Mouse (Mus musculus) midbrain, embryonic 14.5 days (tissue): ENCODE measurements around the gene Lrg1. TPM values are rescaled to one million over a fixed set of nuclear protein-coding genes. Genes with fewer than 3 reads are reported as not detected.

Source experiments
- ATAC-seq: fragments of 200-750 bp; cut with Nextera tagmentation; 2 replicates; pipeline ENCODE4 v1.8.0; 2017; ENCODE audit warnings: moderate number of reproducible peaks, moderate library complexity; ENCODE audit not compliant: low FRiP score, low TSS enrichment
- DNase-seq: peaks from one replicate; pipeline ENCODE4 v3.0.0-alpha.2; 2015
- H3K27ac ChIP-seq: fragments of 300-500 bp; sonication (generic); replicated peaks from 2 replicates; pipeline ENCODE4 v1.5.1; 2014; ENCODE audit warnings: mild to moderate bottlenecking, low read depth, low read length, moderate library complexity
- H3K27me3 ChIP-seq: fragments of 300-500 bp; sonication (generic); 2 replicates; pipeline ENCODE4 v1.6.1; 2014; ENCODE audit warnings: low read length, control low read depth, mixed read lengths; ENCODE audit not compliant: control insufficient read depth, insufficient read depth
- H3K36me3 ChIP-seq: fragments of 300-500 bp; sonication (generic); 2 replicates; pipeline ENCODE4 v1.6.1; 2014; ENCODE audit warnings: low read length, control low read depth; ENCODE audit not compliant: control insufficient read depth, insufficient read depth
- H3K4me1 ChIP-seq: fragments of 300-500 bp; sonication (generic); 2 replicates; pipeline ENCODE4 v1.6.1; 2014; ENCODE audit warnings: mild to moderate bottlenecking, antibody characterized with exemption, low read length, control low read depth; ENCODE audit not compliant: control insufficient read depth, insufficient read depth
- H3K4me2 ChIP-seq: fragments of 300-500 bp; sonication (generic); 2 replicates; pipeline ENCODE4 v1.6.1; 2014; ENCODE audit warnings: mild to moderate bottlenecking, low read length, moderate library complexity
- H3K4me3 ChIP-seq: fragments of 300-500 bp; sonication (generic); replicated peaks from 2 replicates; pipeline ENCODE4 v1.5.1; 2014; ENCODE audit warnings: low read depth, low read length
- H3K9ac ChIP-seq: fragments of 300-500 bp; sonication (generic); replicated peaks from 2 replicates; pipeline ENCODE4 v1.6.1; 2014; ENCODE audit warnings: mild to moderate bottlenecking, low read length, moderate library complexity
- H3K9me3 ChIP-seq: fragments of 300-500 bp; sonication (generic); 2 replicates; pipeline ENCODE4 v1.6.1; 2016; ENCODE audit warnings: low read length, control low read depth, mixed read lengths; ENCODE audit not compliant: control insufficient read depth
- WGBS: fragments of 180-500 bp; shearing (Covaris S2); extraction: QIAGEN DNeasy Blood & Tissue Kit; methylation state at CpG from one replicate; pipeline ENCODE4 v1.1.7; 2014; 5-methylcytosine and 5-hydroxymethylcytosine counted together
- polyA plus RNA-seq: library from polyadenylated mRNA; unstranded; fragments of >200 nt; fragmentation: Nextera tagmentation; extraction: Ambion mirVana; gene quantifications from 2 replicates; pipeline ENCODE4 v1.2.1, GENCODE M21; 2014

The Lrg1 gene
- polyA plus RNA-seq, 1 experiment from 2014 or later: 0.34 TPM

GRCm38 (mm10) chr17:56139858-56140595, 18.2 kb upstream of the Lrg1 start, which contains the start of gene Sema6b:
Sema6b (minus strand) TSS chr17:56140343.
- H3K27ac ChIP-seq: peak within 1 kb of the TSS; percentile 83
- WGBS: 2% methylated on average over 73 of the region's 79 CpGs
- peak within 1 kb of the TSS; percentile 70 for H3K4me2 ChIP-seq
- peaks cover 35% of the 10 kb centered on the region for H3K4me1 ChIP-seq
- peak within 1 kb of the TSS; percentile 87 for H3K9ac ChIP-seq
- no peaks in the 10 kb centered on the region for H3K9me3 ChIP-seq
- DNase-seq (peak; percentile 90), ATAC-seq (peak; percentile 47)
- peaks cover 15% of the 10 kb centered on the region; the same call in 1 of the 2 replicates for H3K27me3 ChIP-seq
- peak within 1 kb of the TSS; percentile 91 for H3K4me3 ChIP-seq
- H3K36me3 ChIP-seq: no peaks in the 10 kb centered on the region

- H3K9ac ChIP-seq: peak overlapping the region; percentile 87
- peak overlapping the region; percentile 83 for H3K27ac ChIP-seq
- ATAC-seq (peak; percentile 16), DNase-seq (peak; percentile 55)
- H3K27me3 ChIP-seq: peaks cover 15% of the 10 kb centered on the region; the same call in 1 of the 2 replicates
- H3K4me2 ChIP-seq: peak overlapping the region; percentile 70
- peak overlapping the region; percentile 91 for H3K4me3 ChIP-seq
- no peaks in the 10 kb centered on the region for H3K9me3 ChIP-seq
- H3K36me3 ChIP-seq: no peaks in the 10 kb centered on the region
- WGBS: 4% methylated on average over 20 of the region's 21 CpGs
- peaks cover 35% of the 10 kb centered on the region for H3K4me1 ChIP-seq
Measured at GRCm38 (mm10) chr17:56139355-56139754, 17.6 kb upstream of the Lrg1 start.

GRCm38 (mm10) chr17:56137839-56138613, 16.2 kb upstream of the Lrg1 start:
- Histone ChIP-seq H3K27me3 (peaks cover 15% of the 10 kb centered on the region; the same call in 1 of the 2 replicates), H3K4me2 (peak overlapping the region; percentile 70), H3K4me1 (peaks cover 39% of the 10 kb centered on the region), H3K27ac (no peak overlapping the region), H3K36me3 (no peaks in the 10 kb centered on the region), H3K9ac (peak overlapping the region; percentile 87), H3K4me3 (peak overlapping the region; percentile 91), H3K9me3 (no peaks in the 10 kb centered on the region)
- 14% methylated on average over 25 of the region's 25 CpGs for WGBS
- no peak for DNase-seq
- ATAC-seq: no peak

GRCm38 (mm10) chr17:56136558-56136957, 14.8 kb upstream of the Lrg1 start:
- Histone ChIP-seq H3K9me3 (no peaks in the 10 kb centered on the region), H3K4me1 (peaks cover 31% of the 10 kb centered on the region), H3K4me2 (no peak overlapping the region), H3K27me3 (peaks cover 13% of the 10 kb centered on the region; the same call in 1 of the 2 replicates), H3K9ac (no peak overlapping the region), H3K4me3 (no peak overlapping the region), H3K27ac (no peak overlapping the region), H3K36me3 (peaks cover 2% of the 10 kb centered on the region; the same call in 1 of the 2 replicates)
- WGBS: 91% methylated on average over 7 of the region's 7 CpGs
- ATAC-seq (no peak), DNase-seq (no peak)

- WGBS: under 1% methylated on average over 27 of the region's 27 CpGs
- Histone ChIP-seq H3K9ac (no peak overlapping the region), H3K4me1 (peaks cover 27% of the 10 kb centered on the region), H3K27ac (no peak overlapping the region), H3K4me2 (peak overlapping the region; percentile 33), H3K4me3 (no peak overlapping the region), H3K9me3 (no peaks in the 10 kb centered on the region), H3K27me3 (peaks cover 5% of the 10 kb centered on the region; the same call in 1 of the 2 replicates), H3K36me3 (peaks cover 21% of the 10 kb centered on the region)
- ATAC-seq (no peak), DNase-seq (peak; percentile 66)
Measured at GRCm38 (mm10) chr17:56134463-56134971, 12.7 kb upstream of the Lrg1 start.

- Histone ChIP-seq H3K9ac (no peak overlapping the region), H3K27ac (no peak overlapping the region), H3K4me1 (peaks cover 24% of the 10 kb centered on the region), H3K27me3 (peaks cover 5% of the 10 kb centered on the region; the same call in 1 of the 2 replicates), H3K4me3 (no peak overlapping the region), H3K4me2 (peak overlapping the region; percentile 33), H3K36me3 (peaks cover 29% of the 10 kb centered on the region), H3K9me3 (no peaks in the 10 kb centered on the region)
- ATAC-seq (no peak), DNase-seq (no peak)
- WGBS: 20% methylated on average over 20 of the region's 21 CpGs
Measured at GRCm38 (mm10) chr17:56133457-56134363, 11.9 kb upstream of the Lrg1 start.

- H3K9me3 ChIP-seq: no peaks in the 10 kb centered on the region
- H3K27ac ChIP-seq: no peak overlapping the region
- no peak overlapping the region for H3K4me2 ChIP-seq
- peaks cover 13% of the 10 kb centered on the region for H3K4me1 ChIP-seq
- H3K27me3 ChIP-seq: peaks cover 5% of the 10 kb centered on the region; the same call in 1 of the 2 replicates
- 5% methylated on average over 14 of the region's 14 CpGs for WGBS
- DNase-seq (peak; percentile 71), ATAC-seq (peak; percentile 9; the same call in 1 of the 2 replicates)
- H3K4me3 ChIP-seq: no peak overlapping the region
- no peak overlapping the region for H3K9ac ChIP-seq
- H3K36me3 ChIP-seq: peaks cover 36% of the 10 kb centered on the region
Measured at GRCm38 (mm10) chr17:56132661-56133060, 10.9 kb upstream of the Lrg1 start.

GRCm38 (mm10) chr17:56131814-56132213, 10.0 kb upstream of the Lrg1 start:
- Histone ChIP-seq H3K9me3 (no peaks in the 10 kb centered on the region), H3K4me2 (no peak overlapping the region), H3K4me3 (no peak overlapping the region), H3K9ac (no peak overlapping the region), H3K36me3 (peaks cover 45% of the 10 kb centered on the region), H3K27me3 (peaks cover 5% of the 10 kb centered on the region; the same call in 1 of the 2 replicates), H3K27ac (no peak overlapping the region), H3K4me1 (peaks cover 7% of the 10 kb centered on the region; the same call in 1 of the 2 replicates)
- peak; percentile 80 for DNase-seq
- peak; percentile 28; the same call in 1 of the 2 replicates for ATAC-seq
- 41% methylated on average over 7 of the region's 7 CpGs for WGBS
